Mouse (Mus musculus): ENCODE data around the gene Etl4.
"Not testable (repeated sequence)": the region's sequence is repeated elsewhere in the genome, so short reads cannot be mapped to it uniquely, and the experiment has no call there.

The Etl4 gene

DNA sequence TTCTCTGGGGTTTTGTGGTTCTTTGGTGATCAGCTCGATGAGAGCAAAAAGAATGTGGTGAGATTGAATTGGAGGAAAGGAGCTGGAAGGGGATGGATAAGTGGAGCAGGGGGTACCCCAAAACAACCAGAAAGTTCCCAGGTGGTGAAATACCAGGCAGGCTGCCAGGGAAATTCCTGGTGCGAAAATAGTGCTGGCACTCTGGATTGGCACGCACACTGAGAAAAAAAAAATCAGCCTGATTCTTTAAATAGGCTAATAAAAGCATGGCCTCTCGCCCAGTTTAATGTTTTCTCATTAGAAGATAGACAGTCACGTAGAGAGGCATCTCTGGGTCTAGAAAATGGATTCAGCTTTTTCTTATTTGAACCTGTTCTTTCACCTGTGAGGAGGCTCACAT lies 258.0 kb downstream of the Etl4 start:
- DNase-seq (ENCODE audit: low spot score) = no peak

DNA sequence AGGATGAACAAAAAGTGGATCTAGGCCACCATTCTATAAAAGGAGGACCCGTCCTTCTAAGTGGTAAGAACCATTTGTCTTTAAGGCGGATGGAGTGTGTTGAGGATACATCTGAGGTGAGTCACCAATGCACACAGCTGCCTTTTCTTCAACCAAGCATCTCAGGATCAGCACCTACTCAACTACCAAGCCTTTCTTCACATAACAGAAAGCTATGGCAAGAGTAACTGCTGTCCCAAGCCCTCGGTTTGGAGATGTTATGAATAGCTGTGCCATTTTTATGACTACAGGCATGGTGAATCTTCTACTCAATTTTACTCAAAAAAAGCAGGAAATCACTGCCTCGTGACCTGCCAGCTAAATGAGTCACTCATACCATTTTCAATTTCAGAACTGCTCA lies 258.6 kb downstream of the Etl4 start:
- DNase-seq (ENCODE audit: low spot score) = no peak

- DNase-seq (ENCODE audit: low spot score) = not testable (repeated sequence)
These were observed 267.0 kb downstream of the Etl4 start for GRCm38 (mm10) chr2:20176456-20177184.

GRCm38 (mm10) chr2:20177236-20177635 lies 267.7 kb downstream of the Etl4 start:
- not testable (repeated sequence) for DNase-seq (ENCODE audit: low spot score)

GRCm38 (mm10) chr2:20180561-20180960 lies 271.0 kb downstream of the Etl4 start:
- not testable (repeated sequence) for DNase-seq (ENCODE audit: low spot score)

DNA sequence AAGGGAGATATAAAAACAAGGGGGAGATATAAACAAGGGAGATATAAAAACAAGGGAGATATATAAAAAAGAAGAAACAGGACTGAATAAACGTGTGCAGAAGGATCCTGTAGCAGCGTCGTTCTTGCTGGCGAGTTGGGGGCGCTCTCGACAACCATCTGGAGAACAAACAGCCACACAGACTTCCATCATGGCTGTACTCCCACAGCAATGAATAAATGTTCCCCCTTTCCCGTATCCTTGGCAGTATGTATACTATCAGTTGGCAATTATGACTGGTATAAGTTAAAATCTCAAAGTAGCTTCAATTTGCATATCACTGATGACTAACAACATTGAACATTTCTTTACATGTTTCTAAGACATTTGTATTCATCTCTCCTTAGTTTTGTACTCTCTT lies 277.6 kb downstream of the Etl4 start:
- DNase-seq (ENCODE audit: low spot score) = not testable (repeated sequence)

- no peak for DNase-seq (ENCODE audit: low spot score)
These were observed 293.4 kb downstream of the Etl4 start for GRCm38 (mm10) chr2:20203011-20203410.

- no peak for DNase-seq (ENCODE audit: low spot score)
These were observed 297.1 kb downstream of the Etl4 start for GRCm38 (mm10) chr2:20206647-20207046.

DNA sequence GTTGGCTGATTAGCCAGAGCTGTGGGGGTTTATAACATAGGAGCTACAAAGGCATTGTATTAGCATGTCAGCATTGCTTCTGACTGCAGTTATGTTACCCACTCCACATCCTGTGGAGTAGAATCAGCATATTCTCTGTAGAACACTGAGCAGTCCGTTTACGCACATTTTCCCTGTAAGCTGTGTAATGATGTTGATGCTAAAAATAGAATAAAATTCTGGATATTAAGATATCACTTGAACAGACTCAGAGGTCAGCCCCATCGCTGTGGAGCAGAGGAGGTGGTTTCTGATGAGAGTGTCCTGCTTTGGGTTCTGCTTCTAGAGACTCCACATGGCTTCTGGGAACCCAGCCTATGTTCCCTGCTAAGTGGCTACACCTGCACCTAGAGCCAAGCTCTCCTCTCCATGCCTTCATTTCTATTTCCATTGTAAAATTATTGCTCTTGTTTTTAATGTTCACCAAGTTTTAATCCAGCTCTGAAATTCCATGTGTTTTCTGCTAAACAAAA lies 299.2 kb downstream of the Etl4 start:
- DNase-seq (ENCODE audit: low spot score) = no peak

DNA sequence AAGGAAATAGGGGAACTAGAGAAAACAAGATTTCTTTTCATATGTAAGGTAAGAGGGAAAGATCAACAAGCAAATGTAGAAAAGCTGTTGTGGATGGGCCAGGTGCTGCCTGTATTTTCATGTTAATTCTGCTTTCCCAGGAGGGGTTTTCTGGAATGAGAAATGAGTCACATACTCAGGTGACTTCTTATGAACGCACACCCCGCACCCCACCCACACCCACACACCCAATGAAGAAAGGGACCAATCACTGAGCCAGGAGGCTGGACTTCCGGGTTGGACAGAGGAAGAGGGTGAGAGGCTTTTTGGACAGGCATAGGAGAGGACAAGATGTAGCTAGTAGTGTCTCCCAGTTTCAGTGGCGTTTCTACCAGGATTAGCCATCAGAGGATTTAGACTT lies 299.8 kb downstream of the Etl4 start:
- no peak for DNase-seq (ENCODE audit: low spot score)

GRCm38 (mm10) chr2:20216275-20216674 lies 306.7 kb downstream of the Etl4 start:
- no peak for DNase-seq (ENCODE audit: low spot score)

GRCm38 (mm10) chr2:20216686-20217437 lies 307.3 kb downstream of the Etl4 start:
- DNase-seq (ENCODE audit: low spot score) = no peak

GRCm38 (mm10) chr2:20231371-20231770 lies 321.8 kb downstream of the Etl4 start:
- DNase-seq (ENCODE audit: low spot score) = no peak

GRCm38 (mm10) chr2:20248043-20248664 lies 338.6 kb downstream of the Etl4 start:
- DNase-seq (ENCODE audit: low spot score) = no peak

- no peak for DNase-seq (ENCODE audit: low spot score)
These were observed 339.8 kb downstream of the Etl4 start for GRCm38 (mm10) chr2:20249403-20249802.

DNA sequence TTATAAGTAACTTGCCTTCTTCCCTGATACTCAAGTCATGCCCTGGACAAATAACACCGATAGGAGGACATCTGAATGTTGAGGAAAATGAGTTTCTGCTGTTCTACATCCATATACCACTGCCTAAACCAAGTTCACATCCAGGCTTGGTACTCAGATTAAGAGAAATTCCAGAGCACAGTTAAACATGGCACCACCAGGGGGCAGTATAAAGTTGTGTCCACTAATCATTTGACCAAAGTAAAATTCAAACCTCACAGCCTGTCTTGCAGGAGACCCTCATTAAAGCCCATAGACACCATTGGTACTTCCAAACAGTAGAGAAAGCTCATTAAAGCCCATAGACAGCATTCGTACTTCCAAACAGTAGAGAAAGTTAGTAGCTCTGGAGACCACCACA lies 366.5 kb downstream of the Etl4 start:
- peak; percentile 53 for DNase-seq (ENCODE audit: low spot score)

DNA sequence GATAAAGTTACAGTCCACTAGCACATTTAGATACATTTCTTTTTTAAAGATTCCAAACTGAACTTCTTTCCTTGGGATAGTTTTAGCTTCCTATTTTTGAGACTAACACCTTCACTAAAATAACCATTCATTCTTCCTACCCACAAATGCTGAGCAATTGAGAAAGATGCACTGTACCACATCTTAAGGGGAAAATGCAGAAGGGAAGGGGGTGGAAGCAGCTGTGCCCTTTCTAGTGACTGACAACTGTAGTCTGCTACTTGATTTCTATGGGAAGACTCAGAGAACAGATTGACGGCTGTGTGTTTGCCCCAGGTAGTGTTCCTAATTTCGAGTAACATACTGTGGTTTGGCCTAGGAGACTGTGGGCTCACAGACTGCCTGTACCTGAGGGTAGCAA lies 372.3 kb downstream of the Etl4 start:
- no peak for DNase-seq (ENCODE audit: low spot score)

- no peak for DNase-seq (ENCODE audit: low spot score)
These were observed 374.8 kb downstream of the Etl4 start for GRCm38 (mm10) chr2:20284425-20284824.

- DNase-seq (ENCODE audit: low spot score) = no peak
These were observed 381.6 kb downstream of the Etl4 start for GRCm38 (mm10) chr2:20290982-20291740.

- no peak for DNase-seq (ENCODE audit: low spot score)
These were observed 382.1 kb downstream of the Etl4 start for GRCm38 (mm10) chr2:20291741-20292110.

GRCm38 (mm10) chr2:20293336-20293735 lies 383.8 kb downstream of the Etl4 start:
- no peak for DNase-seq (ENCODE audit: low spot score)

GRCm38 (mm10) chr2:20294596-20294995 lies 385.0 kb downstream of the Etl4 start:
- no peak for DNase-seq (ENCODE audit: low spot score)
